Comparison of ENCODE assay signal across 12 mouse cellular contexts in the genomic region with DNA sequence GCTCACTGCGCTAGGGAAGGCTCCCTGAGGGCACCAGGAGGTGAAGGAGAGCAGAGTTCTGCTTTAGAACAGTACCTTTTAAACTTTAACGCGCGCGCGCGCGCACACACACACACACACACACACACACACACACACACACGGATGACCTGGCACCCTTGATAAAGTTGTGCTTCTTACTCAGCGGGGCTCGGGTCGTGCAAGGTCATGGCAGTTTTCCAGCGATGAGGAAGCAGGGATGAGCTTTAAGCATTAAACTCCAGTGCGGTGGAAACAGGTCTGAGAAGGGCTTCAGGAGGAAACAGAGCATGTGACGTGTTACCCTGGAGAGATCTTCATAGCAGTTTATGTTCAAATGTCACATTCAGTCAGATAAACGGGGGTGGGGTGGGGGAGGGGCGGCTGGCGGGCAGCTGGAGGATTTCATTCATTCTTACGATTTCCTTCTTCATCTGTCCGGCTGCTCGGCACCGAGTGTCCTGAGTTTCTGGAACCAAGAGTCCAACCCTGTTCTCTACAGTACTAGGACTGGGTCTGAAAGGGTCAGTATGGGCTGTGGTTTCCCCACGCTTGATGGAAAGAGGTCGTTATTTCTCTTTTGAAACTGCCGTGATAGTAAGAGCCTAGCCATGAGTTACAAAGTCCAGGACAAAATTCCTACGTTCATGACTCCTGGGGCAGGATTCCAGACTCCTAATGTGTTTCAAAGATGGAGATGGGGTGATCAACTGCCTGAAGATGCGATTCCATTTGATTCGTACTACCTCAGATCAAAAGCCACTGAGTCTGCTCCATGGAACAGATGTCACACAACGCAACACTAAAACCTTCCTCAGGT. TPM values are rescaled to one million over a fixed set of nuclear protein-coding genes. Genes with fewer than 3 reads are reported as not detected.
A peak's percentile ranks its signal among the peaks of the same experiment; 100 is the strongest.
DNase-seq lines count a peak whose midpoint lies in the region; ATAC-seq lines count a peak whose summit lies in the region.
"Had no signal": no experiment of that assay in that cellular context is flagged by ENCODE, and none has a peak within 500 bp of the region (broad histone marks: within the 10 kb centered on the region; RNA-seq: fewer than 3 reads in every experiment).

No protein-coding gene starts in this region.

- 64% methylated on average over 29 of the region's 29 CpGs for WGBS in heart, embryonic 13.5 days
- WGBS in heart, embryonic 11.5 days (ENCODE audit: insufficient replicate concordance): 72% methylated on average over 29 of the region's 29 CpGs
- WGBS in stomach, embryonic 16.5 days: 55% methylated on average over 29 of the region's 29 CpGs
- WGBS in forebrain, embryonic 15.5 days: 87% methylated on average over 29 of the region's 29 CpGs

- H3K27ac ChIP-seq in heart, embryonic 13.5 days (replicated peaks): no peak overlapping the region
- H3K27ac ChIP-seq in heart, embryonic 11.5 days (ENCODE audit: low read depth, low read length): no peak overlapping the region
- no peak overlapping the region for H3K27ac ChIP-seq in stomach, embryonic 16.5 days (ENCODE audit: low read length)
- no peak overlapping the region for H3K27ac ChIP-seq in forebrain, embryonic 15.5 days (replicated peaks)
- H3K27ac ChIP-seq: embryonic facial prominence, embryonic 15.5 days had no signal

- H3K4me1 ChIP-seq in heart, embryonic 13.5 days: peaks cover 6% of the 10 kb centered on the region
- no peaks in the 10 kb centered on the region for H3K4me1 ChIP-seq in heart, embryonic 11.5 days (ENCODE audit: control insufficient read depth, insufficient read depth, low read length)
- H3K4me1 ChIP-seq in stomach, embryonic 16.5 days (ENCODE audit: control insufficient read depth, insufficient read depth, low read length): no peaks in the 10 kb centered on the region
- H3K4me1 ChIP-seq in forebrain, embryonic 15.5 days: no peaks in the 10 kb centered on the region
- H3K4me1 ChIP-seq: embryonic facial prominence, embryonic 15.5 days had no signal

- no peaks in the 10 kb centered on the region for H3K27me3 ChIP-seq in heart, embryonic 13.5 days (replicated peaks)
- no peaks in the 10 kb centered on the region for H3K27me3 ChIP-seq in heart, embryonic 11.5 days (ENCODE audit: control insufficient read depth, insufficient read depth, low read length)
- H3K27me3 ChIP-seq in stomach, embryonic 16.5 days (ENCODE audit: control insufficient read depth, insufficient read depth, low read length): no peaks in the 10 kb centered on the region
- no peaks in the 10 kb centered on the region for H3K27me3 ChIP-seq in forebrain, embryonic 15.5 days
- H3K27me3 ChIP-seq: embryonic facial prominence, embryonic 15.5 days; Patski had no signal

- H3K9me3 ChIP-seq in heart, embryonic 13.5 days: no peaks in the 10 kb centered on the region
- H3K9me3 ChIP-seq in heart, embryonic 11.5 days (replicated peaks; ENCODE audit: control insufficient read depth, low read length): no peaks in the 10 kb centered on the region
- no peaks in the 10 kb centered on the region for H3K9me3 ChIP-seq in stomach, embryonic 16.5 days (replicated peaks; ENCODE audit: control insufficient read depth, low read length)
- no peaks in the 10 kb centered on the region for H3K9me3 ChIP-seq in forebrain, embryonic 15.5 days
- H3K9me3 ChIP-seq: embryonic facial prominence, embryonic 15.5 days had no signal

- no peak overlapping the region for H3K4me3 ChIP-seq in heart, embryonic 13.5 days
- H3K4me3 ChIP-seq in heart, embryonic 11.5 days (ENCODE audit: low read depth, low read length): no peak overlapping the region
- no peak overlapping the region for H3K4me3 ChIP-seq in stomach, embryonic 16.5 days (replicated peaks; ENCODE audit: low read length)
- H3K4me3 ChIP-seq in forebrain, embryonic 15.5 days: no peak overlapping the region
- H3K4me3 ChIP-seq: embryonic facial prominence, embryonic 15.5 days had no signal

- ATAC-seq in heart, embryonic 13.5 days (ENCODE audit: extremely low read depth, insufficient number of reproducible peaks, low FRiP score, low TSS enrichment): no peak
- no peak for ATAC-seq in heart, embryonic 11.5 days (replicated peaks; ENCODE audit: insufficient number of reproducible peaks, low FRiP score, low TSS enrichment)
- no peak for ATAC-seq in stomach, embryonic 16.5 days (ENCODE audit: insufficient read depth, low FRiP score)
- no peak for ATAC-seq in forebrain, embryonic 15.5 days (replicated peaks)
- ATAC-seq: Patski had no signal

- H3K9ac ChIP-seq in heart, embryonic 13.5 days: no peak overlapping the region
- no peak overlapping the region for H3K9ac ChIP-seq in heart, embryonic 11.5 days (ENCODE audit: low read depth, low read length)
- H3K9ac ChIP-seq in stomach, embryonic 16.5 days (ENCODE audit: low read length): no peak overlapping the region
- no peak overlapping the region for H3K9ac ChIP-seq in forebrain, embryonic 15.5 days (replicated peaks)
- H3K9ac ChIP-seq: embryonic facial prominence, embryonic 15.5 days had no signal

- peak; percentile 28 for DNase-seq in ovary, postnatal 36 days (ENCODE audit: low spot score)
- DNase-seq in ovary, postnatal 10 days (ENCODE audit: low spot score): no peak
- peak; percentile 85 to 90 for DNase-seq in kidney, adult 8-10 months
- no peak for DNase-seq in layer of hippocampus, adult 18-20 months (ENCODE audit: low spot score in 2 of 2)
- DNase-seq: thymus, adult 18-20 months had no signal

- H3K36me3 ChIP-seq in heart, embryonic 13.5 days: no peaks in the 10 kb centered on the region
- no peaks in the 10 kb centered on the region for H3K36me3 ChIP-seq in heart, embryonic 11.5 days (ENCODE audit: control insufficient read depth, insufficient read depth, low read length)
- H3K36me3 ChIP-seq in stomach, embryonic 16.5 days (ENCODE audit: control insufficient read depth, insufficient read depth, low read length): no peaks in the 10 kb centered on the region
- H3K36me3 ChIP-seq in forebrain, embryonic 15.5 days: no peaks in the 10 kb centered on the region
- H3K36me3 ChIP-seq: embryonic facial prominence, embryonic 15.5 days had no signal

- H3K4me2 ChIP-seq in heart, embryonic 13.5 days: peak overlapping the region; percentile 21; the same call in 1 of the 2 replicates
- no peak overlapping the region for H3K4me2 ChIP-seq in heart, embryonic 11.5 days
- H3K4me2 ChIP-seq in stomach, embryonic 16.5 days (ENCODE audit: low read depth, low read length): peak overlapping the region; percentile 20; the same call in 1 of the 2 replicates
- no peak overlapping the region for H3K4me2 ChIP-seq in forebrain, embryonic 15.5 days (replicated peaks)
- H3K4me2 ChIP-seq: embryonic facial prominence, embryonic 15.5 days; liver, embryonic 11.5 days had no signal

RNA-seq across cellular contexts. Expression of a gene that starts 41.2 kb away (rescaled TPM):
- polyA plus RNA-seq in heart, embryonic 13.5 days (2015; fragmentation: Nextera tagmentation; extraction: Ambion mirVana): 1.0 and 1.6 TPM in 2 replicates
- polyA plus RNA-seq in heart, embryonic 11.5 days (2014; fragmentation: Nextera tagmentation; extraction: Ambion mirVana): 1.3 and 2.6 TPM in 2 replicates
- polyA plus RNA-seq in stomach, embryonic 16.5 days (2015; fragmentation: Nextera tagmentation; extraction: Ambion mirVana): 2.8 and 3.2 TPM in 2 replicates
- total RNA-seq in layer of hippocampus, adult 18-20 months (2021): 100 to 1,000 TPM; 177 to 195 TPM
- polyA plus RNA-seq in forebrain, embryonic 15.5 days (2015; fragmentation: Nextera tagmentation; extraction: Ambion mirVana): 114 and 132 TPM in 2 replicates

Comparison
In these comparisons a context has a peak if more than half of its experiments do, and no peak if none do; other contexts are left out.
1. H3K4me2 ChIP-seq: peak in heart, embryonic 13.5 days (single experiment) and stomach, embryonic 16.5 days (single experiment); none in heart, embryonic 11.5 days (single experiment) and forebrain, embryonic 15.5 days (single experiment).
2. DNase-seq: peak in ovary, postnatal 36 days (single experiment) and kidney, adult 8-10 months (2 of 2); none in ovary, postnatal 10 days (single experiment) and layer of hippocampus, adult 18-20 months (0 of 2).
3. RNA of a gene that starts 41.2 kb away (polyA plus RNA-seq): 114 to 132 TPM in forebrain, embryonic 15.5 days; 2.8 to 3.2 TPM in stomach, embryonic 16.5 days, 1.3 to 2.6 TPM in heart, embryonic 11.5 days and 1.0 to 1.6 TPM in heart, embryonic 13.5 days; every median in the first group is over 10 times any median in the second.